Mouse (Mus musculus) kidney, postnatal 0 days (tissue): ENCODE results near the gene Rffl. TPM values are rescaled to one million over a fixed set of nuclear protein-coding genes. Genes with fewer than 3 reads are reported as not detected.
A peak's percentile ranks its signal among the peaks of the same experiment; 100 is the strongest.

Experiments
- ATAC-seq: fragments of 200-750 bp; cut with Nextera tagmentation; replicated peaks from 2 replicates; pipeline ENCODE4 v1.8.0; 2017; ENCODE audit warnings: low read depth, moderate number of reproducible peaks, moderate TSS enrichment, moderate library complexity; ENCODE audit not compliant: low FRiP score
- DNase-seq: peaks from one replicate; pipeline ENCODE4 v3.0.0-alpha.2; 2016; ENCODE audit warnings: low spot score
- H3K27ac ChIP-seq: fragments of 300-500 bp; sonication (generic); 2 replicates; pipeline ENCODE4 v1.5.1; 2014; ENCODE audit warnings: mild to moderate bottlenecking
- H3K27me3 ChIP-seq: fragments of 300-500 bp; sonication (generic); 2 replicates; pipeline ENCODE4 v1.6.1; 2014; ENCODE audit warnings: low read length, mixed read lengths; ENCODE audit not compliant: insufficient read depth
- H3K36me3 ChIP-seq: fragments of 300-500 bp; sonication (generic); 2 replicates; pipeline ENCODE4 v1.6.1; 2014; ENCODE audit warnings: low read length, mixed read lengths; ENCODE audit not compliant: insufficient read depth
- H3K4me1 ChIP-seq: fragments of 300-500 bp; sonication (generic); replicated peaks from 2 replicates; pipeline ENCODE4 v1.6.1; 2014; ENCODE audit warnings: antibody characterized with exemption, low read length, mixed read lengths; ENCODE audit not compliant: insufficient read depth
- H3K4me2 ChIP-seq: fragments of 300-500 bp; sonication (generic); 2 replicates; pipeline ENCODE4 v1.6.1; 2014; ENCODE audit warnings: mild to moderate bottlenecking, low read length, moderate library complexity, mixed read lengths
- H3K4me3 ChIP-seq: fragments of 300-500 bp; sonication (generic); replicated peaks from 2 replicates; pipeline ENCODE4 v1.5.1; 2014; ENCODE audit warnings: low read depth, low read length
- H3K9ac ChIP-seq: fragments of 300-500 bp; sonication (generic); 2 replicates; pipeline ENCODE4 v1.6.1; 2014; ENCODE audit warnings: low read depth, low read length
- H3K9me3 ChIP-seq: fragments of 300-500 bp; sonication (generic); replicated peaks from 2 replicates; pipeline ENCODE4 v1.6.1; 2016; ENCODE audit warnings: low read length, inconsistent platforms, mixed read lengths
- CTCF ChIP-seq: IDR thresholded peaks from 2 replicates; pipeline ENCODE4 v1.5.1; 2016; ENCODE audit warnings: antibody characterized with exemption, low read depth, mild to moderate bottlenecking, moderate library complexity
- WGBS: fragments of 180-500 bp; shearing (Covaris S2); extraction: QIAGEN DNeasy Blood & Tissue Kit; methylation state at CpG from one replicate; pipeline ENCODE4 v1.1.7; 2014; 5-methylcytosine and 5-hydroxymethylcytosine counted together
- polyA plus RNA-seq: library from polyadenylated mRNA; unstranded; fragments of >200 nt; fragmentation: Nextera tagmentation; extraction: Ambion mirVana; gene quantifications from 2 replicates; pipeline ENCODE4 v1.2.1, GENCODE M21; 2015

Rffl gene
- polyA plus RNA-seq, result 21.7 and 23.3 TPM in 2 replicates

- WGBS, result under 1% methylated on average over 43 of the region's 43 CpGs
- H3K4me3 ChIP-seq, result peak within 1 kb of the TSS; percentile 91
- H3K27me3 ChIP-seq, result no peaks in the 10 kb centered on the region
- H3K9ac ChIP-seq, result peak within 1 kb of the TSS; percentile 85
- DNase-seq, result peak; percentile 97
- ATAC-seq, result peak; percentile 91
- H3K27ac ChIP-seq, result peak within 1 kb of the TSS; percentile 94
- peak within 1 kb of the TSS; percentile 79 for H3K4me2 ChIP-seq
- H3K36me3 ChIP-seq, result no peaks in the 10 kb centered on the region
- TF ChIP-seq CTCF, result peak; percentile 81
- H3K9me3 ChIP-seq, result no peaks in the 10 kb centered on the region
- H3K4me1 ChIP-seq, result no peaks in the 10 kb centered on the region
Measured at GRCm38 (mm10) chr11:82871031-82871446, at the start of gene Rffl. TSS of gene Rffl (minus strand) at chr11:82871210.

GRCm38 (mm10) chr11:82920768-82921167, 49.8 kb upstream of the Rffl start:
- Histone ChIP-seq H3K27ac (no peak overlapping the region), H3K9ac (no peak overlapping the region), H3K9me3 (no peaks in the 10 kb centered on the region), H3K27me3 (no peaks in the 10 kb centered on the region), H3K36me3 (no peaks in the 10 kb centered on the region), H3K4me2 (no peak overlapping the region), H3K4me1 (no peaks in the 10 kb centered on the region), H3K4me3 (no peak overlapping the region)
- TF ChIP-seq CTCF, result no peak
- ATAC-seq, result no peak
- DNase-seq, result no peak
- WGBS, result 60% methylated on average over 10 of the region's 10 CpGs

DNA sequence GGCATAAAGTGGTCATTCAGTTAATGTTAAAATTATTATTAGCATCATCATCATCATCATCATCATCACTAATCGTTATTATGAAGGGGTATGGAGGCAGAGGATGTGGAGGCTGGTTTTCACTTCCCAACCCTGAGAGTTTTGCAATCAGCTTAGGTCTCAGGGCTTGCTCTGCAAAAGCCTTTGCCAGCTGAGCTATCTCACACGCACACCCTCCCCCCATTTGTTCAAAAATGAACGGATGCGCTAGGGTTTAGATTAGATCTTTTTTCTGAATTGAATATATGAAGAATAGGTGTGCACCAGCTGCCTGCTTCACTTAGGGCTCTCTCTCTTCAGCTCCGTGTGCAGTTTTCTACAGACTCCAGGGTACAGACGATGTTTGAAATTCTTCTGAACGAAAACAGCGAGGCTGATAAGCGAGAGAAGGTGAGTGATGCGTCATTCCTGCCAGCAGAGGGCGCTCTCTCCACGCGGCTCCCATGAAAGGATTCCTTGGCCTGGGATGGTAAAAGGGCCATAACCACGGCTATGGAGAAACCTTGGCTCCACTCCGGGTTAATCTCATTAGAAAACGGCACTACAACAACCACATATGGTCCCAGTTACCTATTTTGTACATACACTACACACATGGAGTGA, 43.8 kb upstream of the Rffl start:
- H3K4me2 ChIP-seq, result peak overlapping the region; percentile 30; the same call in 1 of the 2 replicates
- no peaks in the 10 kb centered on the region for H3K27me3 ChIP-seq
- H3K4me1 ChIP-seq, result no peaks in the 10 kb centered on the region
- no peaks in the 10 kb centered on the region for H3K9me3 ChIP-seq
- H3K27ac ChIP-seq, result no peak overlapping the region
- peak; percentile 99 for TF ChIP-seq CTCF
- H3K4me3 ChIP-seq, result no peak overlapping the region
- 9% methylated on average over 16 of the region's 16 CpGs for WGBS
- no peak overlapping the region for H3K9ac ChIP-seq
- ATAC-seq, result no peak
- DNase-seq, result peak; percentile 86
- no peaks in the 10 kb centered on the region for H3K36me3 ChIP-seq

GRCm38 (mm10) chr11:82910679-82911389, 39.8 kb upstream of the Rffl start:
- ATAC-seq, result no peak

GRCm38 (mm10) chr11:82910250-82910649, 39.2 kb upstream of the Rffl start, which contains the start of gene Unc45b:
TSS of gene Unc45b (plus strand) at chr11:82910550.
- WGBS, result 80% methylated on average over 4 of the region's 4 CpGs
- H3K27me3 ChIP-seq, result no peaks in the 10 kb centered on the region
- no peak for TF ChIP-seq CTCF
- no peak within 1 kb of the TSS for H3K27ac ChIP-seq
- no peak within 1 kb of the TSS for H3K4me2 ChIP-seq
- no peak for ATAC-seq
- H3K9ac ChIP-seq, result no peak within 1 kb of the TSS
- no peak within 1 kb of the TSS for H3K4me3 ChIP-seq
- H3K9me3 ChIP-seq, result no peaks in the 10 kb centered on the region
- H3K36me3 ChIP-seq, result peaks cover 3% of the 10 kb centered on the region; the same call in 1 of the 2 replicates
- H3K4me1 ChIP-seq, result peaks cover 8% of the 10 kb centered on the region
- DNase-seq, result no peak

More at GRCm38 (mm10) chr11:82910679-82911389, 39.8 kb upstream of the Rffl start:
- DNase-seq, result no peak
- Histone ChIP-seq H3K36me3 (no peaks in the 10 kb centered on the region), H3K4me2 (no peak overlapping the region), H3K9me3 (no peaks in the 10 kb centered on the region), H3K4me3 (no peak overlapping the region), H3K4me1 (peaks cover 8% of the 10 kb centered on the region), H3K9ac (no peak overlapping the region), H3K27me3 (no peaks in the 10 kb centered on the region), H3K27ac (no peak overlapping the region)
- 68% methylated on average over 11 of the region's 11 CpGs for WGBS
- no peak for TF ChIP-seq CTCF

DNA sequence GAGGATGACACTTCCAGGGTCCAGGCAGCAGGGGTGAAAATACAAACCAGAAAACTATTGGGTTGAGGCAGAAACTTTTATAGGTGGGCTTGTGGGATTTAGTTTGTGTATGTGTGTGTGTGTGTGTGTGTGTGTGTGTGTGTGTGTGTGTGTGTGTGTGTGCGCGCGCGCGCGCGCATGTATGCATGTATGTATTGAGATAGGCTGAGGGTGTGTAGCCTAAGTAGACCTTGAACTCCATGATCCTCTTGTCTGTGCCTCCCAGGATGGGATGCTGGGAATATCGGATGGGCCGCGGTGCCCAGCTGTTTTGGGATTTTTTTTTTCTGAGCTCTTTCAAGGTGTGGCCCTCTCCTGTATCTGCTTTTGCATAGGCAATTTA, 37.6 kb upstream of the Rffl start:
- Histone ChIP-seq H3K36me3 (peaks cover 17% of the 10 kb centered on the region), H3K27ac (no peak overlapping the region), H3K9me3 (no peaks in the 10 kb centered on the region), H3K4me3 (no peak overlapping the region), H3K4me1 (peaks cover 8% of the 10 kb centered on the region), H3K9ac (no peak overlapping the region), H3K4me2 (peak overlapping the region; percentile 94), H3K27me3 (no peaks in the 10 kb centered on the region)
- 52% methylated on average over 10 of the region's 10 CpGs for WGBS
- no peak for TF ChIP-seq CTCF
- DNase-seq (no peak), ATAC-seq (no peak)
